Mouse (Mus musculus) brain, embryonic 14.5 days (tissue): Measurements from ENCODE around the gene Lsamp.
A peak's percentile ranks its signal among the peaks of the same experiment; 100 is the strongest.

ENCODE experiments used
- CTCF ChIP-seq: fragments of 200-500 bp; IDR thresholded peaks from 2 replicates; pipeline ENCODE4 v1.5.1; 2012; ENCODE audit warnings: inconsistent platforms, mild to moderate bottlenecking, moderate library complexity, borderline replicate concordance; ENCODE audit not compliant: insufficient read depth, insufficient read length; ENCODE audit errors: extremely low read depth
- POLR2A ChIP-seq: fragments of 200-500 bp; IDR thresholded peaks from 2 replicates; pipeline ENCODE4 v1.6.1; 2012; ENCODE audit warnings: mild to moderate bottlenecking, inconsistent platforms, borderline replicate concordance; ENCODE audit not compliant: poor library complexity, insufficient read depth, insufficient read length, severe bottlenecking; ENCODE audit errors: extremely low read depth

DNA sequence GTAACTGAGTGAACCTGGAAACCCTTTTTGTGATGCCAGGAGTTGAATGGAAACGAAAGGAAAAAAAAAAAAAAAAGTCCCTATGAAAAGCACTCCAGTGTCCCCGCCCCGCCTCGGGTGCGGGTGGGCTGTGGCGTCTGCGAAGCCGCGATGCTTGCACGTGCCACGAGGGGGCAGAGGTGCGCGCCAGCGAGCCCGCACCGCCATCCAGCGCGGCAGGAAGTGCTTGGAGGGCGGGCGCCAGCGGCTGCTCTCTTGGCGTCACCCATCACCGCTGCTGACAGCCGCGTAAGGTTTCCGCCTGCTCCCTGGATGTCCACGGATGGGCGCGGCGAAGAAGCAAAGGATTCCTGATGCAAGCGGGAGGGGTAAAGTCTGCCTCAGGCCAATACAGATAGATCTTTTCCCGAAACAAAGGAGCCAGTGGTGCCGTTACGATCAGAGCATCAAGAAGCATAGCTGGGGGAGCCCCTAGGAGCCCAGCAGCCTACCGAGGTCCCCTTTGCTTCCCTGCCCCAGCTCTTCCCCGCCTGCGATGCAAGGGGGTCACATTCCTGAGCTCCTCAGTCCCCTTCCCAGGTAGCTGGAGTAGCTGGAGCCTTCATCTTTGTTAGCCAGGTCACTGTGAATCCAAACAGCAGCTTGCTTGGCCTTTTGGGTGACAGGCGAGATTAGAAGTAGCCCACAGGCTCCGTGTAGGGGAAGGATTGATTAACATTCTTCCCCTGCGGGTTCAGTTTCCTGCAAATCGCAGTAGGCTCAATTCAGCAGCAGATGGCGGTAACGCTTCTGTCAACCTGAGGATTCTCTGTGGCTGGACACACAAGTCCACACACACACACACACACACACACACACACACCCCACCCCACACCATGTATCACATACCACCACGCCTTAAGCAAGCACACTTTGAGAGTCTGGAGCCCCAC, 2206.2 kb downstream of the Lsamp start:
- TF ChIP-seq POLR2A, result peak; percentile 73; the same call in 1 of the 2 replicates
- peak; percentile 84 for TF ChIP-seq CTCF
